Mouse (Mus musculus): ENCODE measurements around the gene Mael. TPM values are rescaled to one million over a fixed set of nuclear protein-coding genes. Genes with fewer than 3 reads are reported as not detected.
A peak's percentile ranks its signal among the peaks of the same experiment; 100 is the strongest.

Mael gene
- polyA plus RNA-seq, 1 experiment, result not detected

DNA sequence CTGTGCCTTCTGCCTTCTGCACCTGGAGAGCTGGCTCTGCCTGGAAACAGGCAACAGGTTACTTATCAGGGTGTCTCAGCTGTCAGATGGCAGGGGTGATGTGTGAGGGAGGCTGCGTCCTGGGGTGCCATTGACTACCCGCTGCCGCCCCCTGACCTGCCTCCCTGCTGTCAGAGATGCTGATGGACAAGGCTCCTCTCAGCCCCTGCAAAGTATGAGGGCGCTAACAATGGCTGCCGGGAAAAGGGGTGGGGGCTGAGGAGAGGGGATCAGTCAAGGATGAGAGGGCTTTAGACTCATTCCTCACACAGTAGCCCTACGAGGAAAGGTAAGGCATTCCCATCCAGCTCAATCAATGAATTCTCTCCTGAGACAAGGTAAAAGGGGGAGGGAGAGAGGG, 17.8 kb upstream of the Mael start:
- H3K4me3 ChIP-seq (ENCODE audit: insufficient read depth, low read depth, low read length), result no peak overlapping the region
- no peak overlapping the region for H3K27ac ChIP-seq (replicated peaks; ENCODE audit: low read depth, low read length)
- H3K4me1 ChIP-seq (ENCODE audit: control insufficient read depth, insufficient read depth, insufficient read length, low read length), result 0 out of 2 replicates have a peak, but pooled peaks cover 3% of the 10 kb centered on the region

DNA sequence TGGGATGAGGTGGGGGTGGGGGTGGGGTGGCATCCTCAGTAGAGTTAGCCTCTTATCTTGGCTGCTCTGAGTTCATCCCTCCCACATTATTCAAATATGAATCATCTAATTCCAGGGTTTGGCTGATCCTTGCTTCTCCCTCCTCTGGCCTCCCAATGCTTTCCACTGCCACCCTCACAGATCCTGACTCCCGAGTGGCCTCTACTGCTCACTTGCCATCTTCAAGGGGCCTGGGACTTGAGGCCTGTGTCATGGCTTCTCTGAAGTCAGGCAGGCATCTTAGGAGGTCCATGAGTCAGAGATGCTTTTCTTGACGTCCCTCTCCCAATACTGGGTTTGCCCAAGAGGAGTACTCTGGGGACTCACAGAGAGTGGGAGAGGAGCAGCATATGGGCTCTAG, 17.1 kb upstream of the Mael start:
- Histone ChIP-seq H3K4me1 (ENCODE audit: control insufficient read depth, insufficient read depth, insufficient read length, low read length) (0 out of 2 replicates have a peak, but pooled peaks cover 3% of the 10 kb centered on the region), H3K4me3 (ENCODE audit: insufficient read depth, low read depth, low read length) (no peak overlapping the region), H3K27ac (replicated peaks; ENCODE audit: low read depth, low read length) (no peak overlapping the region)

DNA sequence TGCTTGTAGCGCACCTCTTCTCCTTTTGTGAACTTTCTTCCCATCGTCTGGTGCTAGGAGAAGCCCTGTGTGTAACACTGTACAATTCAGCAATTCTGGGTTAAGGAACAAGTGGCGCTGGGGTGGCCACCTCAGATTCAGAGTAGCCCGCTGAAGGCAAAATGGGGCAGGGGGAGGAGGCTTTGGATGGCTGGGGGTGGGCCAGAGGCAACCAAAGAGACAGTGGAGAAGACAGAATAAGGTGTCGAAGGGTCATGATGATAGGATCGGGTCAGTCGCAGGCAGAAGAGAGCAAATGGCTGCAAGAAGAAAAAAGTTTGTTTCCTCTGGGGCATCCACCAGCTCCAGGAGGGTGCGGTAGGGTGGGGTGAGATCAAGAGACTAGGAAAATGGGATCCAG, 16.5 kb upstream of the Mael start:
- Histone ChIP-seq H3K4me1 (ENCODE audit: control insufficient read depth, insufficient read depth, insufficient read length, low read length) (0 out of 2 replicates have a peak, but pooled peaks cover 3% of the 10 kb centered on the region), H3K4me3 (ENCODE audit: insufficient read depth, low read depth, low read length) (peak overlapping the region; percentile 53; the same call in 1 of the 2 replicates), H3K27ac (replicated peaks; ENCODE audit: low read depth, low read length) (no peak overlapping the region)

- Histone ChIP-seq H3K4me3 (ENCODE audit: insufficient read depth, low read depth, low read length) (peak within 1 kb of the TSS; percentile 53), H3K4me1 (ENCODE audit: control insufficient read depth, insufficient read depth, insufficient read length, low read length) (0 out of 2 replicates have a peak, but pooled peaks cover 3% of the 10 kb centered on the region), H3K27ac (replicated peaks; ENCODE audit: low read depth, low read length) (no peak within 1 kb of the TSS)
Measured at GRCm38 (mm10) chr1:166253898-166254894, 15.6 kb upstream of the Mael start, which contains the start of gene Ildr2. TSS of gene Ildr2 (plus strand) at chr1:166254139.

GRCm38 (mm10) chr1:166244285-166244684, 5.7 kb upstream of the Mael start:
- Histone ChIP-seq H3K4me3 (ENCODE audit: insufficient read depth, low read depth, low read length) (no peak overlapping the region), H3K27ac (replicated peaks; ENCODE audit: low read depth, low read length) (no peak overlapping the region), H3K4me1 (ENCODE audit: control insufficient read depth, insufficient read depth, insufficient read length, low read length) (no peaks in the 10 kb centered on the region)

DNA sequence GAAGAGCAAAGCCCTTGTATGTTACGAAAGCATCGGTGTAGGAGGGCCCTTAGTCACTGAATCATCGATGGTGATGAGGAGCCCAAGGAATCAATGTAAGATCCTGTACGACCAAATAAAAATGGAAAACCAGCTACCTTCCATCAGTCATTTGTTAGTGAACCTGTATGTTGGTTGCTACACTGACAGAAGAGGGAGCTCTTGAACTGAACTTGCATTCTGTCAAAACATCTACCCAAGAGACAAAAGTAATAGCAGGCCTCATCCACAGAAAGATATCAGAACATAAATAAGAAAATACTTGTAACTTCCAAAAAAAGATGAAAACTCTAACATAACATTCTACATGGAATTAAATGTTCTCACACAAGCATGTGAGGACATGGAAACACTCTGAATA, 24.4 kb downstream of the Mael start:
- no peak overlapping the region for H3K27ac ChIP-seq (replicated peaks; ENCODE audit: low read depth, low read length)
- no peaks in the 10 kb centered on the region for H3K4me1 ChIP-seq (ENCODE audit: control insufficient read depth, insufficient read depth, insufficient read length, low read length)
- no peak overlapping the region for H3K4me3 ChIP-seq (ENCODE audit: insufficient read depth, low read depth, low read length)

- Histone ChIP-seq H3K4me1 (ENCODE audit: control insufficient read depth, insufficient read depth, insufficient read length, low read length) (no peaks in the 10 kb centered on the region), H3K4me3 (ENCODE audit: insufficient read depth, low read depth, low read length) (no peak overlapping the region), H3K27ac (replicated peaks; ENCODE audit: low read depth, low read length) (no peak overlapping the region)
Measured at GRCm38 (mm10) chr1:166209371-166209770, 29.2 kb downstream of the Mael start.

DNA sequence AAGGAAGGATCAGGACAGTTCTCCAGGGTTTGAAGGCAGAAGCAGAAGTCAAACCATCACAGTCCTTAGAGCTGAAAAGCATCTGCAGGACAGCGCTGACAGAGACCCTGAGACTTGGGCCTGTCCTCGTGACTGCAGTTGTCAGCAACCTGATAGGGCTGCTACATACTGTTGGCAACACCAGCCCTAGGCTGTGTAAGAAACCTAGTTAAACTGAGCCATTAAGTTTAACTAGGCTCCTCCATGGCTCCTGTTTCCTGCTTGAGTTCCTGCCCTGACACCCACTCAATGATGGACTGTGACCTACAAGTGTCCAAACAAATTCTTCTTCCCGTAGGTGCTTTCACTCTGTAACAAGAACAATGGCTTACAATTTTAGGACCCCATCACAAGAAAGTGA, 33.4 kb downstream of the Mael start:
- Histone ChIP-seq H3K27ac (replicated peaks; ENCODE audit: low read depth, low read length) (no peak overlapping the region), H3K4me3 (ENCODE audit: insufficient read depth, low read depth, low read length) (no peak overlapping the region), H3K4me1 (ENCODE audit: control insufficient read depth, insufficient read depth, insufficient read length, low read length) (no peaks in the 10 kb centered on the region)

DNA sequence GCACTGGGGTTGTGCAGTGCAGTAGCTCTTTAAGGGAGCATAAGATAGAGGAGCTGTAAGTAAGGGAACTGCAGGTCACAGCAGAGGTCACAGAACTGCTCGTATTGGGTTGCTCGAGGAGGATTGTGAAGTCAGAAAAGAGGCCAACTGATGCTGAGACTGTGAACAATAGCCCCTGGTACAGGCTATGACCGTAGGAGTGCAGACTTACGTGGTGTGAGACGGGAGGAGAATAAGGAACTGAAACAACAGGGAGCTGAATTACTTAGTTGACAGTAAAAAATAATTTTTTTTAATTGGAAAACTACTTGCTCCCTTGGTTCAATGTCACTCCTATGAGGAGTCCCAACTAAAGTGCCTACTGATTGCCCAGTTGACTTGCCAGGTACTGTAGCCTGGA, 34.4 kb downstream of the Mael start:
- H3K4me1 ChIP-seq (ENCODE audit: control insufficient read depth, insufficient read depth, insufficient read length, low read length), result no peaks in the 10 kb centered on the region
- H3K4me3 ChIP-seq (ENCODE audit: insufficient read depth, low read depth, low read length), result no peak overlapping the region
- no peak overlapping the region for H3K27ac ChIP-seq (replicated peaks; ENCODE audit: low read depth, low read length)

GRCm38 (mm10) chr1:166189821-166190220, 48.7 kb downstream of the Mael start:
- Histone ChIP-seq H3K4me1 (ENCODE audit: control insufficient read depth, insufficient read depth, insufficient read length, low read length) (no peaks in the 10 kb centered on the region), H3K27ac (replicated peaks; ENCODE audit: low read depth, low read length) (no peak overlapping the region), H3K4me3 (ENCODE audit: insufficient read depth, low read depth, low read length) (no peak overlapping the region)

GRCm38 (mm10) chr1:166185357-166185756, 53.2 kb downstream of the Mael start:
- H3K27ac ChIP-seq (replicated peaks; ENCODE audit: low read depth, low read length), result no peak overlapping the region
- no peak overlapping the region for H3K4me3 ChIP-seq (ENCODE audit: insufficient read depth, low read depth, low read length)
- no peaks in the 10 kb centered on the region for H3K4me1 ChIP-seq (ENCODE audit: control insufficient read depth, insufficient read depth, insufficient read length, low read length)

DNA sequence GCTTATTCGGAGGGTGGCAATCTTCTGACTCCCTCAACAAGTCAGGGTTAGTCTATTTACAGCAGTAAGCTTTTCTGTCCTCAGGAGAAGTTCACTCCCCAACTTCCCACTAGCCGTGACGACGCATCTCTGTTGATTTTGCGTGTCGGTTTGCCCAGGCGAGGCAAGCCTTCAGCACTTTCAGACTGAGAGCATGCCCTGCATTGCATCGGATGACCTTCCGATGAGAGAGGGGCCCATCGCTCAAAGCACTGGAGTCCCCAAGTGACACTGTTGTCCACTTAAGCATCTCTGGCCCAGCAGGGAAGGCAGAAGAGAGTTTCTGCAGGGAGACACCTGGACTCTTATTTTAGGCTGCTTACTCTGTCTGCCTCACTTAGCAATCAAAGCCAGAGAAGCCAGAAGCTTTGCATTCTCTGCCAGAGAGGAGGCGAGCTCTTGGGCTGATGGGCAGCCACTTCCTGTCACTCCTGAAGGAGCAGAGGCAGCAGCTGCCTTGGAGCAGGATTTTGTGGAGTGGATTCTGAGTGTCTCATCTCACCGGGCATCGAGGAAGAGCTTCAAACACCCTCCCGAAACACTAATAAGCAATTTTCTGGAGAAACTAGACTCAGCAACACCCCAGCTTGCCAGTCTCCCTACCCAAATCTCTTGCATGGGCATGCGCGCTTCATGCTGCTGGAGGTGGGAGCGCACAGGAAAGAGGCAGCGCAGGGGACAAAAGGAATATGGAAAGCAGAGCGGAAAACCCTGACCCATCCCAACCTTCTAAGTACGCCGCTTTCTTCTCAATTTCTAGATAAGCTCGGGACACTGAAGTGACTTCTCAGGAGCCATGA, 53.9 kb downstream of the Mael start:
- no peak overlapping the region for H3K4me3 ChIP-seq (ENCODE audit: insufficient read depth, low read depth, low read length)
- H3K4me1 ChIP-seq (ENCODE audit: control insufficient read depth, insufficient read depth, insufficient read length, low read length), result no peaks in the 10 kb centered on the region
- H3K27ac ChIP-seq (replicated peaks; ENCODE audit: low read depth, low read length), result no peak overlapping the region

DNA sequence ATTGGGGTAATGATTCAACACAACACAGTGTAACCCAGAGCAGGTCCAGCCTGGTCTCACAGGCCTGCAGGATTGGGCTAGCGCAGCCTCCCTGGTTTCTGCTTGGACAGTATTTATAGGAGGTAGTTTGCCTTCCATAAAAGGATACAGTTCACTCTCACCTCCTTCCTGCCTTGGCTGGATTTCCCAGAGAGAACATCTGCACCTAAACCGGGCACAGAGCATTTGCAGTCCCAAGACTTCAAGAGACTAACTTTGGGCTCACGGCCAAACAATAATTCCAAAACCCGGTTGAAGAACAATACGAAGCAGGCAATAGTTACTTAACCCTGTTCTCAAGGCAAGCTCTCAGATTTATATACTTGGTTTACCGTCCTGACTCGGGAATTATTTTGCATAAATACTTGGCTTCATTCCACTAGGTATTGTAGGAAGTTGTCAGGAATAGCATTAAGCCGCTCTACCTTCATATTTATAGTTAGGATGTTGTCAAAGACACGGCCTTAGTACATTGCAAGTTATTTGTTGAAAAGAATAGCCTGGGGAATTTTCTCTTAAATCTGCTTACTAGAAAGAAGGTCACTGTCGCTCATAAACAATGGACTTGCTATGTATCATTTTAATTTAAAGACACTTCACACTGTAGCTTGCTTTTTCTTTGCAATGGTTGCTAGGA, 55.5 kb downstream of the Mael start:
- Histone ChIP-seq H3K27ac (replicated peaks; ENCODE audit: low read depth, low read length) (no peak overlapping the region), H3K4me1 (ENCODE audit: control insufficient read depth, insufficient read depth, insufficient read length, low read length) (no peaks in the 10 kb centered on the region), H3K4me3 (ENCODE audit: insufficient read depth, low read depth, low read length) (no peak overlapping the region)

DNA sequence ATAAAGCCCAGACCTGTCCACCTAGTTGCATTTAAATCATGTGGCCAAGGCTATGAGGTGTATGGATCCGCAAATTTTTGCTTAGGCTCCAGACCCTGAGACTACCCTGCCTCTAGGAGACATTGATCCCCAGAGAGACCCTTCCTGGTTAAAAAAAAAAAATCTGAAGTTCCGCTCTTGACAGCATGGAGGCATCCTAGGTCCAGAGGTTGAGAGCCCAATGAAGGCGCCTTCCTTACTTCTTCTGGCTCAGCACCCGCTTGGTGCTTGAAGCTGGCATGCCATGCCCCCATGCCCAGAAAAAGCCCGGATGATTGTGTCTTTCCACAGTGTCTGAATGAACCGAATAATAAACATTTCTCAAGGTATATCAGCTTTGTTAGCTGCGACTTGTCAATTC, 57.0 kb downstream of the Mael start:
- H3K4me3 ChIP-seq (ENCODE audit: insufficient read depth, low read depth, low read length), result no peak overlapping the region
- no peak overlapping the region for H3K27ac ChIP-seq (replicated peaks; ENCODE audit: low read depth, low read length)
- no peaks in the 10 kb centered on the region for H3K4me1 ChIP-seq (ENCODE audit: control insufficient read depth, insufficient read depth, insufficient read length, low read length)

DNA sequence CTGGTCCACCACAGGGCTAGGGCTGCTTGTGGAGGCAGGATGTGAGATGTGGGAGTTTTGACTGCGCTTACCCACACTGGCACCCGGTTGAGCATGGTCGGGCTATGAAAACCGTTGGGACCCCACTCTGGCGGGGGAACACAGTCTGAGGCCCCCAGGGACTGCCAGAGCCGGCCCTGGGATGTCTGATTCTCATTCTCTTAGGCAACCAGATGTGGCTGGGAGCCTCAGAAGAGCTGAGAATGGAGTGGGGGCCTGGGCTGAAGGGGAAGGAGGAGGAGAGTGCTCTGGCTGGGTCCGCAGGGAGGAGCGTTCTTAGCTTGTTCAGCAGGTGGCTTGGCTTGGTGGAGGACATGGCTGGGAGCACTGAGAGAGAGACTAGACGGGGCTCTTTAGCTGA, 64.9 kb downstream of the Mael start:
- H3K4me1 ChIP-seq (ENCODE audit: control insufficient read depth, insufficient read depth, insufficient read length, low read length), result no peaks in the 10 kb centered on the region

More for the DNA sequence above, 64.9 kb downstream of the Mael start:
- H3K4me3 ChIP-seq (ENCODE audit: insufficient read depth, low read depth, low read length), result no peak overlapping the region
- no peak overlapping the region for H3K27ac ChIP-seq (replicated peaks; ENCODE audit: low read depth, low read length)

All from brown adipose tissue, adult 24 weeks (tissue).